Mouse (Mus musculus): Measurements from ENCODE around the gene Gfod2. TPM values are rescaled to one million over a fixed set of nuclear protein-coding genes. Genes with fewer than 3 reads are reported as not detected.

Gfod2 gene
- polyA plus RNA-seq, 1 experiment from 2014 or later, result 23.1 TPM

- H3K27ac ChIP-seq (replicated peaks), result no peak overlapping the region
- ATAC-seq (ENCODE audit: insufficient number of reproducible peaks, low FRiP score, low TSS enrichment, low read depth), result no peak
- WGBS, result 89% methylated on average over 24 of the region's 24 CpGs
- peak overlapping the region; percentile 93; the same call in 1 of the 2 replicates for H3K4me2 ChIP-seq (replicated peaks)
- no peak overlapping the region for H3K9ac ChIP-seq
- H3K9me3 ChIP-seq (replicated peaks), result no peaks in the 10 kb centered on the region
- H3K36me3 ChIP-seq, result peaks cover 33% of the 10 kb centered on the region
- no peak overlapping the region for H3K4me3 ChIP-seq (replicated peaks)
- no peaks in the 10 kb centered on the region for H3K27me3 ChIP-seq
- H3K4me1 ChIP-seq, result peaks cover 37% of the 10 kb centered on the region
These were observed 55.6 kb downstream of the Gfod2 start for GRCm38 (mm10) chr8:105702731-105703415.

DNA sequence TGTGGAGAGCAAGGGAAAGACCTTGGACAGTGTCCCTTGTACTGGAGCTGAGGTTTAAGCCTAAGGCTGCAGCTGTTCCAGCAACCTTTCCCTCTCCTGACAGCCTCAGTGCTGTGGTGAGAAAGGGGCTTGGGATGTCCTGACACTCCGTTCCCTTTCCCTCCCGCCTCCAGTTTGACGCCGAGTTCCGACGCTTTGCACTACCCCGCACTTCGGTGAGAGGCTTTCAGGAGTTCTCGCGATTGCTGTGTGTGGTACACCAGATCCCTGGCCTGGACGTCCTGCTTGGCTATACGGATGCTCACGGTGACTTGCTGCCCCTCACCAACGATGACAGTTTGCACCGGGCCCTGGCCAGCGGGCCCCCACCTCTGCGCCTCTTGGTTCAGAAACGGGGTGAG, 56.5 kb downstream of the Gfod2 start:
- peak overlapping the region; percentile 96; the same call in 1 of the 2 replicates for H3K27ac ChIP-seq (replicated peaks)
- WGBS, result 41% methylated on average over 18 of the region's 18 CpGs
- no peaks in the 10 kb centered on the region for H3K27me3 ChIP-seq
- H3K36me3 ChIP-seq, result peaks cover 41% of the 10 kb centered on the region
- H3K9ac ChIP-seq, result peak overlapping the region; percentile 44
- peak overlapping the region; percentile 71 for H3K4me3 ChIP-seq (replicated peaks)
- H3K4me2 ChIP-seq (replicated peaks), result peak overlapping the region; percentile 93
- no peaks in the 10 kb centered on the region for H3K9me3 ChIP-seq (replicated peaks)
- H3K4me1 ChIP-seq, result peaks cover 31% of the 10 kb centered on the region
- no peak for ATAC-seq (ENCODE audit: insufficient number of reproducible peaks, low FRiP score, low TSS enrichment, low read depth)

- no peaks in the 10 kb centered on the region for H3K9me3 ChIP-seq (replicated peaks)
- WGBS, result under 1% methylated on average over 60 of the region's 60 CpGs
- peaks cover 42% of the 10 kb centered on the region for H3K36me3 ChIP-seq
These were observed 57.3 kb downstream of the Gfod2 start, which contains the start of the genes Acd and Pard6a for GRCm38 (mm10) chr8:105700966-105701824. Gene Acd (minus strand): TSS chr8:105701102. Gene Pard6a (plus strand): TSS chr8:105701148.

GRCm38 (mm10) chr8:105700566-105700965, 57.9 kb downstream of the Gfod2 start:
- ATAC-seq (ENCODE audit: insufficient number of reproducible peaks, low FRiP score, low TSS enrichment, low read depth), result peak; percentile 37
- peak overlapping the region; percentile 93 for H3K4me2 ChIP-seq (replicated peaks)
- peak overlapping the region; percentile 71 for H3K4me3 ChIP-seq (replicated peaks)
- H3K9ac ChIP-seq, result peak overlapping the region; percentile 52
- peak overlapping the region; percentile 96 for H3K27ac ChIP-seq (replicated peaks)
- no peaks in the 10 kb centered on the region for H3K9me3 ChIP-seq (replicated peaks)
- peaks cover 23% of the 10 kb centered on the region for H3K4me1 ChIP-seq
- H3K27me3 ChIP-seq, result no peaks in the 10 kb centered on the region
- 0% methylated on average over 21 of the region's 21 CpGs for WGBS
- peaks cover 42% of the 10 kb centered on the region for H3K36me3 ChIP-seq

More at GRCm38 (mm10) chr8:105700966-105701824, 57.3 kb downstream of the Gfod2 start, which contains the start of the genes Acd and Pard6a:
- H3K27me3 ChIP-seq, result no peaks in the 10 kb centered on the region
- peak within 1 kb of the TSS; percentile 71 for H3K4me3 ChIP-seq (replicated peaks)
- H3K9ac ChIP-seq, result peak within 1 kb of the TSS; percentile 52
- ATAC-seq (ENCODE audit: insufficient number of reproducible peaks, low FRiP score, low TSS enrichment, low read depth), result peak; percentile 81
- H3K4me2 ChIP-seq (replicated peaks), result peak within 1 kb of the TSS; percentile 93
- peak within 1 kb of the TSS; percentile 96 for H3K27ac ChIP-seq (replicated peaks)
- peaks cover 25% of the 10 kb centered on the region for H3K4me1 ChIP-seq

DNA sequence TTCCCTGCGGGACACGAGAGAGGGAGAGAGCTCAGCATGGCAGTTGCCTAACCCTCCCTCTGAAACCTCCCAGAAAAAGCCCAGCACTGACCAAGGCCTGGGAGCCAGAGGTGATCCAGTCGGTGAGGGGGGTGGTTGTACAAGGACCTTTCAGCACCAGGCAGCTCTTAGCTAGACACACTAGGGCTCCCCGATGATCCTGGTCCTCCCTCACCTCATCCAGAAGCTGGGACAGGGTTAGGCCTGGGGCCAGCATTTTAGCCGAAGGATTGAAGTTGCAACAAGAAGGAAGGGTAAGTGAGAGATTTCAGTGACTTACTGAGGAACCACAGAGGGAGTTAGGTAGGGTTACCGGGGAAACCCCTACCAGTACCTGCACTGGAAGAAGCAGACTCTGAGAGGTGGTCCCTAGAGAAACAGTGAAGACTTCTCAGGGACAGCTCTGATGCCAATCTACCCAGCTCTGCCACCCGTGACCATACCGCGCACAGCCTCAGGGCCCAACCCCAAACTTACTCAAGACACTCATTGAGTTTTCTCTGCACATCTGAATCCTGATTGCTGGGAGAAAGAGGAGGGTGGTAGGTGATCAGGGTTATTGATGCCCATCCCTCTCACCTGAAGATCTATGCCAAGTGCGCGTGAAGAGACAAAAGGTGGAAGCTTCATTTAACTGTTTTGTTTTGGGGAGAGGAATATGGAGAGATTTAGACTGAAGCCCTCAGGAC, 58.8 kb downstream of the Gfod2 start:
- peak overlapping the region; percentile 71 for H3K4me3 ChIP-seq (replicated peaks)
- peak overlapping the region; percentile 52; the same call in 1 of the 2 replicates for H3K9ac ChIP-seq
- no peaks in the 10 kb centered on the region for H3K9me3 ChIP-seq (replicated peaks)
- peaks cover 23% of the 10 kb centered on the region for H3K4me1 ChIP-seq
- no peak overlapping the region for H3K27ac ChIP-seq (replicated peaks)
- peak overlapping the region; percentile 93 for H3K4me2 ChIP-seq (replicated peaks)
- H3K36me3 ChIP-seq, result peaks cover 41% of the 10 kb centered on the region
- no peaks in the 10 kb centered on the region for H3K27me3 ChIP-seq
- WGBS, result 87% methylated on average over 11 of the region's 11 CpGs
- no peak for ATAC-seq (ENCODE audit: insufficient number of reproducible peaks, low FRiP score, low TSS enrichment, low read depth)

DNA sequence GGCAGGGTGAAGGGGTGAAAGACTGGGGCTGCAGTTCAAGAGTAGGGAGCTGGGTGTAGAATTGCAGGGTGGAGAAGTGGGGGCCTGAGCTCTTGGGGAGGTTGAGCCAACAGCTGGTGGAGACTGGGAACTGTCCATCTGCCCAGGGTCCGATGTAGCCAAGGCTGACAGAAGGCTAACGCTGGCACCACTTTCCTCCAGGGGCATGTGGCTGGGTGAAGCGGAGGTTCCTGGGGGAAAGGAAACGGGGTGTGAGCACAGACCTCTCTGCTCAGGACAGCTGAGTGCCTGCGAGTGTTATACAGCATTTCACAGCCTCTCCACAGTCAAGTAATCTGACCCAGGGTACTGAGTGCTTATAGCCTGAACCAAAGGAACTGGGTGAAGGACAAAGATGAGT, 59.7 kb downstream of the Gfod2 start:
- H3K36me3 ChIP-seq, result peaks cover 32% of the 10 kb centered on the region
- no peak for ATAC-seq (ENCODE audit: insufficient number of reproducible peaks, low FRiP score, low TSS enrichment, low read depth)

DNA sequence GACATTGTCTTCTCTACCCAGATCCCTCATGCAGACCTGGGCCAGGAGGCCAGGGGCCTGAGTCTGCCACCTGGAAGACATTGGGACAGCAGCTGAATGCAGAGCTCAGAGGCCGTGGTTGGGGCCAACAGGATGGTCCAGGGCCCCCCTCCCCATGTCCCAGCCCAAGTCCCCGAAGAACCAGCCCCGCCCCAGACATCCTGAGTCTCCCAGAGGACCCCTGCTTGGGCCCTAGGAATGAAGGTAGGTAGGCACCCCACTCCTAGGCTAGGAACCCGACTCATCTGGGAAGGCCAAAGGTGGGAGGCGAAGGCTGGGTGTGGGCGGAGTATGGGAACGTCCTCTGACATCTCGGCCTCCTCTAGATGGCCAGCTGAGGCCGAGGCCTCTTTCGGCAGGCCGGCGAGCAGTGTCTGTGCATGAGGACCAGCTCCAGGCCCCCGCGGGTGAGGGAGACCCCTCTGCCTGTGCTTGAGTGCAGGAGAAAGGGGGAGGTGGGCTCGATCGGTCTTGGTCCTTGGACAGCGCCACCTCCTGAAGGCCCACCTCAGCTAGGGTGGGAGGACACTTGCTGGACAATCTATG, 61.2 kb downstream of the Gfod2 start:
- H3K4me2 ChIP-seq (replicated peaks), result no peak overlapping the region
- H3K27ac ChIP-seq (replicated peaks), result no peak overlapping the region
- H3K4me1 ChIP-seq, result peaks cover 33% of the 10 kb centered on the region
- H3K4me3 ChIP-seq (replicated peaks), result no peak overlapping the region
- no peak for ATAC-seq (ENCODE audit: insufficient number of reproducible peaks, low FRiP score, low TSS enrichment, low read depth)
- H3K27me3 ChIP-seq, result 0 out of 2 replicates have a peak, but pooled peaks cover 4% of the 10 kb centered on the region
- no peaks in the 10 kb centered on the region for H3K9me3 ChIP-seq (replicated peaks)
- 91% methylated on average over 17 of the region's 17 CpGs for WGBS
- no peak overlapping the region for H3K9ac ChIP-seq
- peaks cover 21% of the 10 kb centered on the region for H3K36me3 ChIP-seq

More for the DNA sequence above, 59.7 kb downstream of the Gfod2 start:
- no peak overlapping the region for H3K27ac ChIP-seq (replicated peaks)
- no peak overlapping the region for H3K4me2 ChIP-seq (replicated peaks)
- 0 out of 2 replicates have a peak, but pooled peaks cover 4% of the 10 kb centered on the region for H3K27me3 ChIP-seq
- H3K9ac ChIP-seq, result no peak overlapping the region
- no peak overlapping the region for H3K4me3 ChIP-seq (replicated peaks)
- WGBS, result 83% methylated on average over 5 of the region's 5 CpGs
- H3K9me3 ChIP-seq (replicated peaks), result no peaks in the 10 kb centered on the region
- peaks cover 31% of the 10 kb centered on the region for H3K4me1 ChIP-seq

DNA sequence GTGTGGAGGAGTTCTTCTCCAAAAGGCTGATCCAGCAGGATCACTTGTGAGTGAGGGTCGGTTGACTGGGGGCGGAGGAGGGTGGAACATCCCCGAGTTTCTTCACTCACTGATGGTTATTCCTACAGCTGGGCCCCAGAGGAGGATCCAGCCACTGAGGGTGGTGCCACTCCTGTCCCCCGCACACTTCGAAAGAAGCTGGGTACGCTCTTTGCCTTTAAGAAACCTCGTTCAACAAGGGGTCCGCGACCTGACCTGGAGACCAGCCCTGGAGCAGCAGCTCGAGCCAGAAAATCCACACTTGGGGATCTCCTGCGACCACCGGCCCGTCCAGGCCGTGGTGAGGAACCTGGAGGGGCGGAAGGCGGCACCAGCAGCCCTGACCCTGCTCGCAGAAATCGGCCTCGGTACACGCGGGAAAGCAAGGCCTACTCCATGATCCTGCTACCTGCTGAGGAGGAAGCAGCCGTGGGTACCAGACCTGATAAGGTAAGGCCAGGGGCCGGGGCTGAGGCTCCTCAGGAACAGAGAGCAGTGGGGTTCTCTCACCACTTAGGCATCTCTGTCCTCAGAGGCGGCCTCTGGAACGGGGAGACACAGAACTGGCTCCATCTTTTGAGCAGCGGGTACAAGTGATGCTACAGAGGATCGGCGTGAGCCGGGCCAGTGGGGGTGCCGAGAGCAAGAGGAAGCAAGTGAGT, 63.2 kb downstream of the Gfod2 start:
- Histone ChIP-seq H3K4me2 (replicated peaks) (no peak overlapping the region), H3K36me3 (peaks cover 21% of the 10 kb centered on the region), H3K27me3 (0 out of 2 replicates have a peak, but pooled peaks cover 4% of the 10 kb centered on the region), H3K27ac (replicated peaks) (no peak overlapping the region), H3K4me1 (peaks cover 22% of the 10 kb centered on the region), H3K9ac (no peak overlapping the region), H3K4me3 (replicated peaks) (no peak overlapping the region), H3K9me3 (replicated peaks) (no peaks in the 10 kb centered on the region)
- WGBS, result 78% methylated on average over 30 of the region's 30 CpGs
- no peak for ATAC-seq (ENCODE audit: insufficient number of reproducible peaks, low FRiP score, low TSS enrichment, low read depth)

- peaks cover 11% of the 10 kb centered on the region for H3K4me1 ChIP-seq
- ATAC-seq (ENCODE audit: insufficient number of reproducible peaks, low FRiP score, low TSS enrichment, low read depth), result no peak
- 9% methylated on average over 40 of the region's 40 CpGs for WGBS
- H3K9me3 ChIP-seq (replicated peaks), result no peaks in the 10 kb centered on the region
- peak overlapping the region; percentile 49 for H3K4me3 ChIP-seq (replicated peaks)
- peak overlapping the region; percentile 97 for H3K4me2 ChIP-seq (replicated peaks)
- H3K36me3 ChIP-seq, result peaks cover 21% of the 10 kb centered on the region
- 0 out of 2 replicates have a peak, but pooled peaks cover 4% of the 10 kb centered on the region for H3K27me3 ChIP-seq
- no peak overlapping the region; the same call in 1 of the 2 replicates for H3K9ac ChIP-seq
- H3K27ac ChIP-seq (replicated peaks), result no peak overlapping the region
These were observed 64.2 kb downstream of the Gfod2 start for GRCm38 (mm10) chr8:105694051-105694799.
